Mouse (Mus musculus) heart, adult 2 months (tissue): ENCODE measurements around the gene Myo1c.

Experiments
- CTCF ChIP-seq: fragments of 200-600 bp; IDR thresholded peaks from 2 replicates; pipeline ENCODE4 v1.8.1; 2022; ENCODE audit warnings: antibody characterized with exemption, mild to moderate bottlenecking, moderate library complexity
- POLR2A ChIP-seq: fragments of 200-500 bp; IDR thresholded peaks from 2 replicates; pipeline ENCODE4 v1.6.1; 2011; ENCODE audit warnings: mild to moderate bottlenecking, low read depth, low read length, control low read depth; ENCODE audit not compliant: insufficient read depth

- TF ChIP-seq POLR2A: no peak
- TF ChIP-seq CTCF: no peak
Observed at GRCm38 (mm10) chr11:75658996-75659750, 8.9 kb downstream of the Myo1c start.
